Mouse (Mus musculus): ENCODE measurements around the gene Msantd1.
"Not testable (repeated sequence)": the region's sequence is repeated elsewhere in the genome, so short reads cannot be mapped to it uniquely, and the experiment has no call there.

The Msantd1 gene

GRCm38 (mm10) chr5:34907910-34908725 lies at the start of gene Msantd1:
Gene Msantd1 (plus strand): TSS chr5:34908012.
- no peak for DNase-seq (ENCODE audit: low read depth, low spot score)

- DNase-seq (ENCODE audit: low read depth, low spot score), result no peak
These were observed 42.4 kb upstream of the Msantd1 start for GRCm38 (mm10) chr5:34865367-34865766.

- DNase-seq (ENCODE audit: low read depth, low spot score), result not testable (repeated sequence)
These were observed 27.5 kb upstream of the Msantd1 start for GRCm38 (mm10) chr5:34880307-34880706.

- no peak for DNase-seq (ENCODE audit: low read depth, low spot score)
These were observed 26.8 kb upstream of the Msantd1 start for GRCm38 (mm10) chr5:34881023-34881422.

- no peak for DNase-seq (ENCODE audit: low read depth, low spot score)
These were observed 22.6 kb upstream of the Msantd1 start for GRCm38 (mm10) chr5:34885250-34885649.

- no peak for DNase-seq (ENCODE audit: low read depth, low spot score)
These were observed 18.6 kb upstream of the Msantd1 start for GRCm38 (mm10) chr5:34889252-34889651.

- DNase-seq (ENCODE audit: low read depth, low spot score), result no peak
These were observed 10.9 kb upstream of the Msantd1 start for GRCm38 (mm10) chr5:34896697-34897453.

GRCm38 (mm10) chr5:34899787-34900469 lies 7.9 kb upstream of the Msantd1 start:
- DNase-seq (ENCODE audit: low read depth, low spot score), result no peak

- DNase-seq (ENCODE audit: low read depth, low spot score), result no peak
These were observed 5.4 kb upstream of the Msantd1 start for GRCm38 (mm10) chr5:34902371-34902770.

- no peak for DNase-seq (ENCODE audit: low read depth, low spot score)
These were observed 4.9 kb upstream of the Msantd1 start for GRCm38 (mm10) chr5:34902811-34903385.

- DNase-seq (ENCODE audit: low read depth, low spot score), result no peak
These were observed 3.4 kb upstream of the Msantd1 start for GRCm38 (mm10) chr5:34904412-34904811.

- DNase-seq (ENCODE audit: low read depth, low spot score), result no peak
These were observed 582 bp upstream of the Msantd1 start for GRCm38 (mm10) chr5:34907230-34907629.

- DNase-seq (ENCODE audit: low read depth, low spot score), result no peak
These were observed 1.2 kb downstream of the Msantd1 start for GRCm38 (mm10) chr5:34908726-34909633.

GRCm38 (mm10) chr5:34909634-34910503 lies 2.1 kb downstream of the Msantd1 start:
- DNase-seq (ENCODE audit: low read depth, low spot score), result no peak

- no peak for DNase-seq (ENCODE audit: low read depth, low spot score)
These were observed 2.6 kb downstream of the Msantd1 start for GRCm38 (mm10) chr5:34910504-34910815.

GRCm38 (mm10) chr5:34915801-34916200 lies 8.0 kb downstream of the Msantd1 start:
- peak; percentile 41 for DNase-seq (ENCODE audit: low read depth, low spot score)

GRCm38 (mm10) chr5:34917234-34917655 lies 9.4 kb downstream of the Msantd1 start:
- no peak for DNase-seq (ENCODE audit: low read depth, low spot score)

GRCm38 (mm10) chr5:34918785-34919184 lies 11.0 kb downstream of the Msantd1 start:
- DNase-seq (ENCODE audit: low read depth, low spot score), result no peak

GRCm38 (mm10) chr5:34922531-34922930 lies 14.7 kb downstream of the Msantd1 start:
- DNase-seq (ENCODE audit: low read depth, low spot score), result no peak

GRCm38 (mm10) chr5:34923920-34924319 lies 16.1 kb downstream of the Msantd1 start:
- no peak for DNase-seq (ENCODE audit: low read depth, low spot score)
